Mouse (Mus musculus) E14TG2a.4 (cell line): ENCODE measurements at regions not wholly inside any gene's neighbourhood (a gene's known extent, or its start where the extent isn't known, plus 50 kb on each side); places are given as distances from the start of the nearest gene placed in this dataset.

Source experiments
- CTCF ChIP-seq: conservative IDR thresholded peaks from 2 replicates; pipeline ENCODE4 v1.5.1; 2014; ENCODE audit warnings: low read length
- POU5F1 ChIP-seq: IDR thresholded peaks from 2 replicates; pipeline ENCODE4 v1.6.1; 2014; ENCODE audit warnings: low read length, borderline replicate concordance

DNA sequence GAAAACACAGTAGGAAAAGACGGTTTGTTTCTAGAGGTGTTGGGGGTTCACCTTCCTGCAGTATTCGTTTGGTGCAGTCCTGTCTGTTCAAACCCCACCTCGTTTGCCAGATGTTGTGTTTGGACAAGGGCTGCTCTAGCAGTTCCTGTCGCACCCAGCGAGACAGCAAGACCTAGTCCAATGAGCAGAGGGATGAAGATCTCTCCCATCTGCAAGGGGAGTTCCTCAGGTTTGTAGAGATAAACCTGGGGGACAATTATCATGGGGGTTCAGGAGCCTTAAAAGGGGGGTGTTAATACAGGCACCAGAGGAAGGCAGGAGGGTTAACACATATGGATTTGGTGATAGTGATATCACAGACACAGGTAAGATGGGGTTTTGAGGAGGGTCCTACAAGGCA is 119.4 kb upstream of the Tmem164 start:
- TF ChIP-seq CTCF (no peak), POU5F1 (no peak)
